Mouse (Mus musculus): ENCODE data around the gene Rcc1l. TPM values are rescaled to one million over a fixed set of nuclear protein-coding genes. Genes with fewer than 3 reads are reported as not detected.

The Rcc1l gene
- 10.6 and 11.1 TPM in 2 replicates for total RNA-seq (2015)
- total RNA-seq (2017) = 8.8 and 10.2 TPM in 2 replicates

GRCm38 (mm10) chr5:134176169-134176881, at the start of gene Rcc1l:
Gene Rcc1l, minus strand, starts transcription at chr5:134176774.
- ATAC-seq (replicated peaks; ENCODE audit: poor library complexity) = peak; percentile 84

- ATAC-seq (replicated peaks; ENCODE audit: poor library complexity) = peak; percentile 33
Observed at GRCm38 (mm10) chr5:134225110-134225901, 48.7 kb upstream of the Rcc1l start.

GRCm38 (mm10) chr5:134221708-134222150, 45.2 kb upstream of the Rcc1l start:
- ATAC-seq (replicated peaks; ENCODE audit: poor library complexity) = 0 out of 2 replicates have a peak, but pooled peaks have one; percentile 15

- no peak for ATAC-seq (replicated peaks; ENCODE audit: poor library complexity)
Observed at GRCm38 (mm10) chr5:134221278-134221677, 44.7 kb upstream of the Rcc1l start.

- no peak for ATAC-seq (replicated peaks; ENCODE audit: poor library complexity)
Observed at GRCm38 (mm10) chr5:134217900-134218299, 41.3 kb upstream of the Rcc1l start.

- peak; percentile 90 for ATAC-seq (replicated peaks; ENCODE audit: poor library complexity)
Observed at GRCm38 (mm10) chr5:134214021-134214806, 37.6 kb upstream of the Rcc1l start.

GRCm38 (mm10) chr5:134209931-134210554, 33.5 kb upstream of the Rcc1l start:
- no peak for ATAC-seq (replicated peaks; ENCODE audit: poor library complexity)

- peak; percentile 46 for ATAC-seq (replicated peaks; ENCODE audit: poor library complexity)
Observed at GRCm38 (mm10) chr5:134206721-134207120, 30.1 kb upstream of the Rcc1l start.

- peak; percentile 49; the same call in 1 of the 2 replicates for ATAC-seq (replicated peaks; ENCODE audit: poor library complexity)
Observed at GRCm38 (mm10) chr5:134193664-134194063, 17.1 kb upstream of the Rcc1l start.

- ATAC-seq (replicated peaks; ENCODE audit: poor library complexity) = peak; percentile 49
Observed at GRCm38 (mm10) chr5:134188571-134188970, 12.0 kb upstream of the Rcc1l start.

- ATAC-seq (replicated peaks; ENCODE audit: poor library complexity) = peak; percentile 49
Observed at GRCm38 (mm10) chr5:134186961-134187731, 10.6 kb upstream of the Rcc1l start.

GRCm38 (mm10) chr5:134186059-134186458, 9.5 kb upstream of the Rcc1l start:
- no peak for ATAC-seq (replicated peaks; ENCODE audit: poor library complexity)

GRCm38 (mm10) chr5:134183880-134184808, 7.6 kb upstream of the Rcc1l start, which contains the start of gene Gtf2ird2:
Gene Gtf2ird2, plus strand, starts transcription at chr5:134184019.
- peak; percentile 83 for ATAC-seq (replicated peaks; ENCODE audit: poor library complexity)

- no peak for ATAC-seq (replicated peaks; ENCODE audit: poor library complexity)
Observed at GRCm38 (mm10) chr5:134183162-134183561, 6.6 kb upstream of the Rcc1l start.

- no peak for ATAC-seq (replicated peaks; ENCODE audit: poor library complexity)
Observed at GRCm38 (mm10) chr5:134182735-134183134, 6.2 kb upstream of the Rcc1l start.

GRCm38 (mm10) chr5:134182172-134182571, 5.6 kb upstream of the Rcc1l start:
- ATAC-seq (replicated peaks; ENCODE audit: poor library complexity) = no peak

GRCm38 (mm10) chr5:134179871-134180270, 3.3 kb upstream of the Rcc1l start:
- peak; percentile 35 for ATAC-seq (replicated peaks; ENCODE audit: poor library complexity)

GRCm38 (mm10) chr5:134178536-134178935, 2.0 kb upstream of the Rcc1l start:
- no peak for ATAC-seq (replicated peaks; ENCODE audit: poor library complexity)

GRCm38 (mm10) chr5:134175696-134176095, 878 bp downstream of the Rcc1l start:
- ATAC-seq (replicated peaks; ENCODE audit: poor library complexity) = no peak
